Mouse (Mus musculus) liver, adult 2 months (tissue): Measurements from ENCODE around the gene Gm20721.

Experiments
- CTCF ChIP-seq: fragments of 200-500 bp; IDR thresholded peaks from 2 replicates; pipeline ENCODE4 v1.5.1; 2011; ENCODE audit warnings: low read depth, low read length, control low read depth
- POLR2A ChIP-seq: fragments of 200-500 bp; IDR thresholded peaks from 2 replicates; pipeline ENCODE4 v1.6.1; 2011; ENCODE audit warnings: low read length, control low read depth; ENCODE audit not compliant: insufficient read depth; ENCODE audit errors: extremely low read depth

- TF ChIP-seq CTCF (no peak), POLR2A (no peak)
Observed at GRCm38 (mm10) chr2:174302526-174302925, 44.0 kb downstream of the Gm20721 start.
